Mouse (Mus musculus) intestine, embryonic 14.5 days (tissue): ENCODE results near the gene Slc46a3. TPM values are rescaled to one million over a fixed set of nuclear protein-coding genes. Genes with fewer than 3 reads are reported as not detected.

Experiments
- ATAC-seq: fragments of 200-750 bp; cut with Nextera tagmentation; replicated peaks from 2 replicates; pipeline ENCODE4 v1.8.0; 2017; ENCODE audit warnings: low read depth, moderate number of reproducible peaks, moderate TSS enrichment, moderate library complexity; ENCODE audit not compliant: low FRiP score, low TSS enrichment
- DNase-seq: peaks from one replicate; pipeline ENCODE4 v3.0.0-alpha.2; 2018; ENCODE audit warnings: low spot score
- H3K27ac ChIP-seq: fragments of 300-500 bp; sonication (generic); 2 replicates; pipeline ENCODE4 v1.5.1; 2014; ENCODE audit warnings: low read depth, mild to moderate bottlenecking, control low read depth
- H3K27me3 ChIP-seq: fragments of 300-500 bp; sonication (generic); replicated peaks from 2 replicates; pipeline ENCODE4 v1.6.1; 2014; ENCODE audit warnings: low read length, control low read depth; ENCODE audit not compliant: control insufficient read depth, insufficient read depth
- H3K36me3 ChIP-seq: fragments of 300-500 bp; sonication (generic); 2 replicates; pipeline ENCODE4 v1.6.1; 2014; ENCODE audit warnings: low read length, control low read depth; ENCODE audit not compliant: control insufficient read depth, insufficient read depth
- H3K4me1 ChIP-seq: fragments of 300-500 bp; sonication (generic); replicated peaks from 2 replicates; pipeline ENCODE4 v1.6.1; 2014; ENCODE audit warnings: low read length, control low read depth, mixed read lengths; ENCODE audit not compliant: control insufficient read depth, insufficient read depth
- H3K4me2 ChIP-seq: fragments of 300-500 bp; sonication (generic); 2 replicates; pipeline ENCODE4 v1.6.1; 2014; ENCODE audit warnings: low read length
- H3K4me3 ChIP-seq: fragments of 300-500 bp; sonication (generic); 2 replicates; pipeline ENCODE4 v1.5.1; 2014; ENCODE audit warnings: low read depth, low read length, control low read depth, mixed read lengths
- H3K9ac ChIP-seq: fragments of 300-500 bp; sonication (generic); 2 replicates; pipeline ENCODE4 v1.6.1; 2014; ENCODE audit warnings: mild to moderate bottlenecking, low read length
- H3K9me3 ChIP-seq: fragments of 300-500 bp; sonication (generic); 2 replicates; pipeline ENCODE4 v1.6.1; 2016; ENCODE audit warnings: low read length, control low read depth; ENCODE audit not compliant: control insufficient read depth
- WGBS: fragments of 180-500 bp; shearing (Covaris S2); extraction: QIAGEN DNeasy Blood & Tissue Kit; methylation state at CpG from one replicate; pipeline ENCODE4 v1.1.7; 2014; 5-methylcytosine and 5-hydroxymethylcytosine counted together
- polyA plus RNA-seq: library from polyadenylated mRNA; unstranded; fragments of >200 nt; fragmentation: Nextera tagmentation; extraction: Ambion mirVana; gene quantifications from 2 replicates; pipeline ENCODE4 v1.2.1, GENCODE M21; 2014

The Slc46a3 gene
- polyA plus RNA-seq, 1 experiment from 2014 or later, result 3.4 TPM

- no peaks in the 10 kb centered on the region for H3K4me1 ChIP-seq
- H3K27me3 ChIP-seq, result no peaks in the 10 kb centered on the region
- no peak for DNase-seq
- 91% methylated on average over 4 of the region's 4 CpGs for WGBS
- no peak overlapping the region for H3K27ac ChIP-seq
- peaks cover 92% of the 10 kb centered on the region for H3K36me3 ChIP-seq
- no peak for ATAC-seq
- H3K9ac ChIP-seq, result no peak overlapping the region
- no peak overlapping the region for H3K4me2 ChIP-seq
- H3K9me3 ChIP-seq, result no peaks in the 10 kb centered on the region; the same call in 1 of the 2 replicates
- no peak overlapping the region for H3K4me3 ChIP-seq
Measured at GRCm38 (mm10) chr5:147868674-147869073, 25.9 kb downstream of the Slc46a3 start.

GRCm38 (mm10) chr5:147860449-147861261, 34.0 kb downstream of the Slc46a3 start, which contains the start of gene Pomp:
Gene Pomp, plus strand, starts transcription at chr5:147860461.
- Histone ChIP-seq H3K27me3 (no peaks in the 10 kb centered on the region), H3K36me3 (peaks cover 30% of the 10 kb centered on the region), H3K4me3 (peak within 1 kb of the TSS; percentile 95), H3K9me3 (no peaks in the 10 kb centered on the region; the same call in 1 of the 2 replicates), H3K27ac (peak within 1 kb of the TSS; percentile 79), H3K9ac (peak within 1 kb of the TSS; percentile 85), H3K4me1 (peaks cover 7% of the 10 kb centered on the region), H3K4me2 (peak within 1 kb of the TSS; percentile 72)
- WGBS, result under 1% methylated on average over 63 of the region's 68 CpGs
- DNase-seq (peak; percentile 92), ATAC-seq (peak; percentile 92)

DNA sequence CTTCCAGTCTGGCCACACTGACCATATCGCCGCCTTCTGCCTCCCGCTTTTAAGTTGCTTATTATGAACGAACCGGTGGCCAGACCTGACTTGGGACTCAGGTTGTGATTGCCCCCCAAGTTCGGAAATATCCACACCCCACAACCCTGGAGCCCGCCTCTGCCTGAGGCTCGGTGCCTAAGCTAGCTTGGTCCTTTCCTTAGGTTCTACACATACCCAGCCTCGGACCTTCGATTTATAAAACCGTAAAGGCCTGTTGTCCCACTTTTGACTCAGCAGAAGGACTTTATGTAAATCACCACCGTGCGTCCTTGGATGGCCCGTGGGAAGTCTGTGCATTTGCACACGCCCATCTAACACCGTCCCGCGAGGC, 34.6 kb downstream of the Slc46a3 start:
- Histone ChIP-seq H3K4me2 (peak overlapping the region; percentile 72), H3K9me3 (no peaks in the 10 kb centered on the region; the same call in 1 of the 2 replicates), H3K4me3 (peak overlapping the region; percentile 95), H3K9ac (peak overlapping the region; percentile 85), H3K27me3 (no peaks in the 10 kb centered on the region), H3K36me3 (peaks cover 25% of the 10 kb centered on the region), H3K4me1 (peaks cover 7% of the 10 kb centered on the region), H3K27ac (peak overlapping the region; percentile 79; the same call in 1 of the 2 replicates)
- ATAC-seq, result no peak; the same call in 1 of the 2 replicates
- 2% methylated on average over 18 of the region's 18 CpGs for WGBS
- no peak for DNase-seq

DNA sequence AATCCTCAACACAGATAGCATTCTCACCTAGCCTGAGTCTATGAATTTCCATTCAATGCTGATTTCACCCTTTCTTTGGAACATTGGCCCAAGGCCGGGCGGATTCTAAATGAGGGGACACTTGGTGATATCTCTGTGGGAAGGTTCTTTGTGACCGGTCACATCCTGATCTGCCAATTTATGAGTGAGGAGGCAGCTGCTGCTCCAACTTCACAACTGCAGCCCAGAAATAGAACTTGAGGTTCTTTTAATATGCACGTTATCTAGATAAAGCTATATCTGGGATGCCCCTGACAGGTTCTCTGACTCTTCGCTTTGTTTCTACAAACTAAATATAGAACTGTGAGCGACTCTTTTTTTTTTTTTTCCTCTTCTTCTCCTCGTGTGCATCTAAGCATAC, 44.4 kb downstream of the Slc46a3 start:
- Histone ChIP-seq H3K36me3 (no peaks in the 10 kb centered on the region), H3K4me2 (no peak overlapping the region), H3K9ac (no peak overlapping the region), H3K4me3 (no peak overlapping the region), H3K27me3 (no peaks in the 10 kb centered on the region), H3K27ac (no peak overlapping the region), H3K9me3 (no peaks in the 10 kb centered on the region), H3K4me1 (peaks cover 3% of the 10 kb centered on the region; the same call in 1 of the 2 replicates)
- ATAC-seq, result no peak
- WGBS, result 67% methylated on average over 7 of the region's 7 CpGs
- no peak for DNase-seq

- no peak overlapping the region for H3K4me3 ChIP-seq
- H3K4me1 ChIP-seq, result peaks cover 3% of the 10 kb centered on the region; the same call in 1 of the 2 replicates
- H3K9me3 ChIP-seq, result no peaks in the 10 kb centered on the region
- H3K9ac ChIP-seq, result no peak overlapping the region
- no peaks in the 10 kb centered on the region for H3K36me3 ChIP-seq
- WGBS, result 25% methylated on average over 16 of the region's 16 CpGs
- H3K4me2 ChIP-seq, result peak overlapping the region; percentile 28; the same call in 1 of the 2 replicates
- peak; percentile 94 for DNase-seq
- ATAC-seq, result 0 out of 2 replicates have a peak, but pooled peaks have one; percentile 43
- no peak overlapping the region for H3K27ac ChIP-seq
- H3K27me3 ChIP-seq, result no peaks in the 10 kb centered on the region
Measured at GRCm38 (mm10) chr5:147848164-147848863, 46.3 kb downstream of the Slc46a3 start.

DNA sequence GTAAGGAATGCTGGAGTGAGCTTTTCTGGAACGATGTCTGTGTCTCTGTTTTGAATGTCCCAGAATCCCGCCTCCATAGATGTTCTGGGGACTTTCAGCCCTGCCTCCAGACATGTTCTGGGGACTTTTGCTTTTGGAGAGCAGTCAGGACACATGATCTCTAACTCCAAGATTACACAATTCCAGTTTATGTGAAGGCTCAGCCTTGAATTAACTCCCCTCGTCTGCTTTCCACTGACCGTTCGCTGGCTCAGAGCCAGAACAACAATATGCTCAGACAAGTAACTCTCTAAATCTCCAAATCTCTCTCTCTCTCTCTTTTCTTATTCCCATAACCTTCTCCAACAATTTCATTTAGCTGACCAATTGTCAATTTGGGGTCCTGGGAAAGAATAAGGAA, 47.3 kb downstream of the Slc46a3 start:
- no peak overlapping the region for H3K27ac ChIP-seq
- H3K36me3 ChIP-seq, result no peaks in the 10 kb centered on the region
- peaks cover 3% of the 10 kb centered on the region; the same call in 1 of the 2 replicates for H3K4me1 ChIP-seq
- WGBS, result 47% methylated on average over 5 of the region's 5 CpGs
- H3K9me3 ChIP-seq, result no peaks in the 10 kb centered on the region
- no peak overlapping the region for H3K4me3 ChIP-seq
- no peak overlapping the region for H3K9ac ChIP-seq
- DNase-seq, result no peak
- H3K27me3 ChIP-seq, result no peaks in the 10 kb centered on the region
- no peak overlapping the region for H3K4me2 ChIP-seq
- ATAC-seq, result no peak

- no peak overlapping the region for H3K27ac ChIP-seq
- 76% methylated on average over 3 of the region's 3 CpGs for WGBS
- no peaks in the 10 kb centered on the region for H3K36me3 ChIP-seq
- H3K27me3 ChIP-seq, result no peaks in the 10 kb centered on the region
- H3K9me3 ChIP-seq, result no peaks in the 10 kb centered on the region
- peaks cover 3% of the 10 kb centered on the region; the same call in 1 of the 2 replicates for H3K4me1 ChIP-seq
- no peak overlapping the region for H3K4me3 ChIP-seq
- ATAC-seq, result no peak
- H3K9ac ChIP-seq, result no peak overlapping the region
- no peak for DNase-seq
- H3K4me2 ChIP-seq, result no peak overlapping the region
Measured at GRCm38 (mm10) chr5:147845319-147845718, 49.3 kb downstream of the Slc46a3 start.

- Histone ChIP-seq H3K9ac (no peak overlapping the region), H3K27me3 (no peaks in the 10 kb centered on the region), H3K4me2 (no peak overlapping the region), H3K36me3 (no peaks in the 10 kb centered on the region), H3K27ac (no peak overlapping the region), H3K9me3 (no peaks in the 10 kb centered on the region), H3K4me3 (no peak overlapping the region), H3K4me1 (peaks cover 3% of the 10 kb centered on the region; the same call in 1 of the 2 replicates)
- 56% methylated on average over 7 of the region's 7 CpGs for WGBS
- no peak for DNase-seq
- ATAC-seq, result no peak
Measured at GRCm38 (mm10) chr5:147843340-147843739, 51.3 kb downstream of the Slc46a3 start.
